Mouse (Mus musculus) bone marrow, adult 2 months (tissue): ENCODE data around the gene Blvrb.

ENCODE experiments used
- CTCF ChIP-seq: fragments of 200-500 bp; IDR thresholded peaks from 2 replicates; pipeline ENCODE4 v1.5.1; 2011; ENCODE audit warnings: low read length, control low read depth; ENCODE audit not compliant: control insufficient read depth, insufficient read depth
- POLR2A ChIP-seq: fragments of 200-500 bp; IDR thresholded peaks from 2 replicates; pipeline ENCODE4 v1.6.1; 2011; ENCODE audit warnings: low read depth, mild to moderate bottlenecking, control low read depth, low read length, borderline replicate concordance; ENCODE audit not compliant: control insufficient read depth

DNA sequence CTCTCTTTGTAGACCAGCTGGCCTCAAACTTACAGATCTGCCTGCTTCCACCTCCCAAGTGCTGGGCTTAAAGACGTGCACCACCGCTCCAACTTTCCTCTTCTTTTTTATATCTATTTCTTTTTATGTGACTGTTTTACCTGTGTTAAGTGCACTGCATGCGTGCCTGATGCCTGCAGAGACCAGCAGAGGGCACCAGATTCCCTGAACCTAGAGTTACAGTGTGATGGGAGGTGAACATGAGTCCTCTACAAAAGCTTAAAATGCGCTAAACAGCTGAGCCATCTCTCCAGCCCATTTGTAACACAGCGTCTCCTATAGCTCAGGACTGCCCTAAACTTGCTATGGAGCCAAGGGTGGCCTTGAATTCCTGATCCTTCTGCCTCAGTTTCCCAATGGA, 10.2 kb upstream of the Blvrb start:
- no peak for TF ChIP-seq POLR2A
- peak; percentile 84 for TF ChIP-seq CTCF
